Mouse (Mus musculus): ENCODE measurements around the gene Fcrla. TPM values are rescaled to one million over a fixed set of nuclear protein-coding genes. Genes with fewer than 3 reads are reported as not detected.

Gene Fcrla
- total RNA-seq, 2 experiments from 2014 or later: 3.0 to 3.2 TPM

GRCm38 (mm10) chr1:170886044-170886458, 41.3 kb downstream of the Fcrla start:
- DNase-seq: no peak

GRCm38 (mm10) chr1:170884978-170885561, 42.3 kb downstream of the Fcrla start, which contains the start of the genes Gm26620 and Dusp12:
TSS of gene Gm26620 (plus strand) at chr1:170885065.
TSS of gene Dusp12 (minus strand) at chr1:170885540.
- peak; percentile 90 for DNase-seq

GRCm38 (mm10) chr1:170884390-170884789, 43.0 kb downstream of the Fcrla start:
- DNase-seq: no peak

- no peak for DNase-seq
These were observed 44.4 kb downstream of the Fcrla start for GRCm38 (mm10) chr1:170882915-170883485.

GRCm38 (mm10) chr1:170876906-170877305, 50.5 kb downstream of the Fcrla start:
- peak; percentile 37 for DNase-seq

GRCm38 (mm10) chr1:170875676-170876075, 51.7 kb downstream of the Fcrla start:
- DNase-seq: no peak

- DNase-seq: no peak
These were observed 55.4 kb downstream of the Fcrla start for GRCm38 (mm10) chr1:170871961-170872360.

- DNase-seq: no peak
These were observed 56.0 kb downstream of the Fcrla start for GRCm38 (mm10) chr1:170871402-170871801.

GRCm38 (mm10) chr1:170868905-170869283, 58.5 kb downstream of the Fcrla start:
- no peak for DNase-seq

GRCm38 (mm10) chr1:170868107-170868904, 59.1 kb downstream of the Fcrla start:
- DNase-seq: peak; percentile 78

- DNase-seq: peak; percentile 98
These were observed 59.7 kb downstream of the Fcrla start, which contains the start of gene Atf6 for GRCm38 (mm10) chr1:170867691-170868105. TSS of gene Atf6 (minus strand) at chr1:170867771.

Other genes starting within 250 kb of the Fcrla start
- 10 to 100 TPM; 26.1 to 27.6 TPM for gene Atf6, start 59.8 kb downstream of the Fcrla start, total RNA-seq (2021)
- under 1 TPM; 0.45 to 0.76 TPM for gene Gm26620, start 42.5 kb downstream of the Fcrla start, total RNA-seq (2021)
- 10 to 100 TPM; 14.0 to 17.7 TPM for gene Dusp12, start 42.0 kb downstream of the Fcrla start, total RNA-seq (2021)
- under 1 TPM in 1 of 2 experiments, not detected in 1; 0.24 TPM for gene Fcrlb, start 14.6 kb downstream of the Fcrla start, total RNA-seq (2021)
- 10 to 100 TPM; 12.4 to 22.3 TPM for gene Fcgr2b, start 49.0 kb upstream of the Fcrla start, total RNA-seq (2021)
- 1 to 10 TPM in 1 of 2 experiments, under 1 TPM in 1; 0.85 to 1.2 TPM for gene Fcgr4, start 91.3 kb upstream of the Fcrla start, total RNA-seq (2021)
- 10 to 100 TPM in 1 of 2 experiments, 1 to 10 TPM in 1; 9.8 to 10.4 TPM for gene Fcgr3, start 137.4 kb upstream of the Fcrla start, total RNA-seq (2021)
- gene Cfap126, start 186.3 kb upstream of the Fcrla start, total RNA-seq (2021): 1 to 10 TPM in 1 of 2 experiments, under 1 TPM in 1; 0.51 to 1.3 TPM
- 100 to 1,000 TPM; 746 to 845 TPM for gene Sdhc, start 223.0 kb upstream of the Fcrla start, total RNA-seq (2021)
- 10 to 100 TPM; 10.1 to 20.4 TPM for gene Mpz, start 223.1 kb upstream of the Fcrla start, total RNA-seq (2021)